Mouse (Mus musculus) heart, embryonic 14.5 days (tissue): ENCODE results near the gene Tmem210. TPM values are rescaled to one million over a fixed set of nuclear protein-coding genes. Genes with fewer than 3 reads are reported as not detected.

Source experiments
- ATAC-seq: fragments of 200-750 bp; cut with Nextera tagmentation; 2 replicates; pipeline ENCODE4 v1.8.0; 2017; ENCODE audit warnings: low read depth, moderate TSS enrichment; ENCODE audit not compliant: insufficient number of reproducible peaks, insufficient read depth, low FRiP score
- H3K27ac ChIP-seq, 2 experiments: fragments of 200-500 bp in 1 of 2; fragments of 300-500 bp in 1 of 2; sonication (generic) in 1 of 2; replicated peaks in 1 of 2; 2 replicates each; pipeline ENCODE4 v1.5.1; 2012 to 2014; ENCODE audit warnings: low read depth in 2 of 2, low read length in 2 of 2, control low read depth in 1 of 2, mild to moderate bottlenecking in 1 of 2, mixed read lengths in 1 of 2; ENCODE audit not compliant: control insufficient read depth in 1 of 2, insufficient read depth in 1 of 2
- H3K27me3 ChIP-seq: fragments of 300-500 bp; sonication (generic); 2 replicates; pipeline ENCODE4 v1.6.1; 2014; ENCODE audit warnings: mild to moderate bottlenecking, low read length, control low read depth; ENCODE audit not compliant: control insufficient read depth, insufficient read depth
- H3K36me3 ChIP-seq: fragments of 300-500 bp; sonication (generic); 2 replicates; pipeline ENCODE4 v1.6.1; 2014; ENCODE audit warnings: mild to moderate bottlenecking, control low read depth, low read length, mixed read lengths; ENCODE audit not compliant: control insufficient read depth, insufficient read depth
- H3K4me1 ChIP-seq, 2 experiments: fragments of 200-500 bp in 1 of 2; fragments of 300-500 bp in 1 of 2; sonication (generic) in 1 of 2; 2 replicates each; pipeline ENCODE4 v1.6.1; 2012 to 2014; ENCODE audit warnings: low read length in 2 of 2, control low read depth in 1 of 2, mixed read lengths in 1 of 2; ENCODE audit not compliant: control insufficient read depth in 2 of 2, insufficient read depth in 2 of 2
- H3K4me2 ChIP-seq: fragments of 300-500 bp; sonication (generic); 2 replicates; pipeline ENCODE4 v1.6.1; 2014; ENCODE audit warnings: mild to moderate bottlenecking, low read length
- H3K4me3 ChIP-seq, 2 experiments: fragments of 200-500 bp in 1 of 2; fragments of 300-500 bp in 1 of 2; sonication (generic) in 1 of 2; 2 replicates each; pipeline ENCODE4 v1.5.1; 2012 to 2014; ENCODE audit warnings: low read length in 2 of 2, mild to moderate bottlenecking in 2 of 2, control low read depth in 1 of 2, low read depth in 1 of 2, moderate library complexity in 1 of 2; ENCODE audit not compliant: control insufficient read depth in 1 of 2, insufficient read depth in 1 of 2
- H3K9ac ChIP-seq: fragments of 300-500 bp; sonication (generic); 2 replicates; pipeline ENCODE4 v1.6.1; 2014; ENCODE audit warnings: mild to moderate bottlenecking, low read length
- H3K9me3 ChIP-seq: fragments of 300-500 bp; sonication (generic); 2 replicates; pipeline ENCODE4 v1.6.1; 2016; ENCODE audit warnings: low read length, control low read depth; ENCODE audit not compliant: control insufficient read depth
- WGBS: fragments of 180-500 bp; shearing (Covaris S2); extraction: QIAGEN DNeasy Blood & Tissue Kit; methylation state at CpG from one replicate; pipeline ENCODE4 v1.1.7; 2014; 5-methylcytosine and 5-hydroxymethylcytosine counted together
- polyA plus RNA-seq: library from polyadenylated mRNA; unstranded; fragments of >200 nt; fragmentation: Nextera tagmentation; extraction: Ambion mirVana; gene quantifications from 2 replicates; pipeline ENCODE4 v1.2.1, GENCODE M21; 2014

The Tmem210 gene
- polyA plus RNA-seq, 1 experiment from 2014 or later, result not detected

DNA sequence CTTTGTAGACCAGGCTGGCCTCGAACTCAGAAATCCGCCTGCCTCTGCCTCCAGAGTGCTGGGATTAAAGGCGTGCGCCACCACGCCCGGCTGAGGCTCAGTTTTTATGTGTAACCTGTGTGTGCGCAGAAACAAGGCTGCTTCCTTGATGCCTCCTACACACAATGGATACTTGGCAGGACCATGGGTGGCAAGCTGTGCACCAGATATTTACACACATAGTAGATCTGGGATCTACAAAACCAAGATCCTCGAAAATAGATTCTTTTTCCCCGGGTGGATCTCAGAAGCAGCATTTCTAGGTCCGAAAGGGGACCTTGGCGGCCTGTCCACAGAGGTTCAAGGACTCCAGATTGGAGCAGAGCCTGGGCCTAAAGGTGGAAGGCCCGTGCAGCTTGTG lies 26.1 kb upstream of the Tmem210 start:
- H3K9ac ChIP-seq, result peak overlapping the region; percentile 60
- WGBS, result 42% methylated on average over 12 of the region's 12 CpGs

DNA sequence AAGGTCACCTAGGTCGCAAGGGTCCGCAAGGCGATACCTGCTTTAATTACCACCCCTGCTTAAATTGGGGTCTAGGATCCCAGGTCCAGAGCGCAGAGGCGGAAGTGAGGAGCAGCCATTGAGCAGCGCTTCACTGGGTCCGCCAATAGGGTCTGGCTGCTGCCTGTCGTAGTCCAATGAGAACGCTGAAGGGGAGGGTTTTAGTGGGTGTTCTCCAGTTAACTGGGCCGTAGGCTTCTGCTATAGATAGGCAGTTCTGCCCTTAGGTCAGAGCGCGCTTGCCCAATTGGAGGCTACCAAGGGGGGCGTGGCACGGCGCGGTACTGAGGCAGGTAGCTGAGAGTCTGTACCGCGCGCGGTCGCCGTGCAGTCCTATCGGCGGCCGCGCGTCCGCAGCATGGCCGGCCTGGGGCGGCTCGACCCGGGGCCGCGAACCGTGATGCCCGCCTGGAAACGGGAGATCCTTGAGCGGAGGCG lies 25.6 kb upstream of the Tmem210 start, which contains the start of gene Tprn:
Tprn (plus strand) TSS at position 328 of the 477 bp plus-strand sequence.
- Histone ChIP-seq H3K4me2 (peak within 1 kb of the TSS; percentile 97), H3K9ac (peak within 1 kb of the TSS; percentile 72), H3K4me3 (peak within 1 kb of the TSS; percentile 62 to 70), H3K4me1 (peaks cover 25 to 32% of the 10 kb centered on the region in 2 experiments), H3K27me3 (peaks cover 8% of the 10 kb centered on the region), H3K36me3 (no peaks in the 10 kb centered on the region), H3K9me3 (no peaks in the 10 kb centered on the region), H3K27ac (0 out of 4 replicates have a peak within 1 kb of the TSS, but pooled peaks of 1 of the 2 experiments have one; percentile 24)
- peak; percentile 96 for ATAC-seq
- under 1% methylated on average over 38 of the region's 39 CpGs for WGBS

More for the DNA sequence above, 26.1 kb upstream of the Tmem210 start:
- Histone ChIP-seq H3K4me1 (peaks cover 21 to 27% of the 10 kb centered on the region in 2 experiments), H3K4me3 (peak overlapping the region; percentile 38 to 70), H3K9me3 (no peaks in the 10 kb centered on the region), H3K27me3 (peaks cover 8% of the 10 kb centered on the region), H3K36me3 (no peaks in the 10 kb centered on the region), H3K27ac (0 out of 4 replicates have a peak overlapping the region, but pooled peaks of 1 of the 2 experiments have one; percentile 24), H3K4me2 (peak overlapping the region; percentile 97)
- no peak; the same call in 1 of the 2 replicates for ATAC-seq

DNA sequence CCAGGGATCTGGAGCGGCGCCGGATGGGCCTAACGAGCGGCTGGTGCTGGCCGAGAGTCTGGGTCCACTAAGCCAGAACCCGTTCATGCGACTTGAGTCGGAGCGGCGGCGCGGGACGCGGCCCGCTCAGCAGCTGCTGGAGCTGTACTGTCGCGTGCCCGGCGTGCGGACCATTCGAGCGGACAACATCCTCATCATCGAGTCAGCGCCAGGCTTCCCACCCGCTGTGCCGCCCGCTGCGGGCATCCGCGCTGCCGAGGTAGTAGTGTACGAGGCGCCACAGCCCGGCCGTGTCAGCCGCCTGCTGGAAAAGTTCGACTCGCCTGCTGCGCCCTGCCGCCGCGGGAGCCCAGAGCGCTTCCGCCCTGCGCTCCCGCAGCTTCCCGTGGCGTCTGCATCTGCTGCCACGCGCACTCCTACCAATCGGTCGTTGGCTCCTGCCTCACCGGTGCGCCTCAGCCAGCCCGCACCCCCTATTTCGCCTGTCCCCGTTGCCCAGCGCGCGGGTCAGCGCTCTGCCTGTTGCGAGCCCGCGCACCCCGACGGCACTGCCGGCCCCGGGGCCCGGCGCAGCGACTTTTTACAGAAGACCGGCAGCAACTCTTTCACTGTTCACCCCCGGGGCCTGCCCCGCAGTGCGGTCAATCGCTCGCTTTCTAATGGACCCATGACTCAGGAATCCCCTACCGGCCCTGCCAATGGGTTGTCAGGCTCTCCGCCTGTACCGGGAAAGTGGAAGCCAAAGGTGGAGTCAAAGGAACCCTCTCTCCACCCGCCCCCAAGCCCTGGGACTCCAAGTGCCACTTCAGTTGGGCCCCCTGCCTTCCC lies 24.9 kb upstream of the Tmem210 start:
- 0 out of 2 replicates have a peak, but pooled peaks have one; percentile 10 for ATAC-seq
- H3K27ac ChIP-seq, result no peak overlapping the region
- H3K27me3 ChIP-seq, result peaks cover 8% of the 10 kb centered on the region
- H3K4me1 ChIP-seq, result peaks cover 26 to 33% of the 10 kb centered on the region in 2 experiments
- H3K36me3 ChIP-seq, result 0 out of 2 replicates have a peak, but pooled peaks cover under 1% of the 10 kb centered on the region
- under 1% methylated on average over 82 of the region's 82 CpGs for WGBS
- no peaks in the 10 kb centered on the region for H3K9me3 ChIP-seq
- peak overlapping the region; percentile 62 to 70 for H3K4me3 ChIP-seq
- peak overlapping the region; percentile 97 for H3K4me2 ChIP-seq
- peak overlapping the region; percentile 72 for H3K9ac ChIP-seq

DNA sequence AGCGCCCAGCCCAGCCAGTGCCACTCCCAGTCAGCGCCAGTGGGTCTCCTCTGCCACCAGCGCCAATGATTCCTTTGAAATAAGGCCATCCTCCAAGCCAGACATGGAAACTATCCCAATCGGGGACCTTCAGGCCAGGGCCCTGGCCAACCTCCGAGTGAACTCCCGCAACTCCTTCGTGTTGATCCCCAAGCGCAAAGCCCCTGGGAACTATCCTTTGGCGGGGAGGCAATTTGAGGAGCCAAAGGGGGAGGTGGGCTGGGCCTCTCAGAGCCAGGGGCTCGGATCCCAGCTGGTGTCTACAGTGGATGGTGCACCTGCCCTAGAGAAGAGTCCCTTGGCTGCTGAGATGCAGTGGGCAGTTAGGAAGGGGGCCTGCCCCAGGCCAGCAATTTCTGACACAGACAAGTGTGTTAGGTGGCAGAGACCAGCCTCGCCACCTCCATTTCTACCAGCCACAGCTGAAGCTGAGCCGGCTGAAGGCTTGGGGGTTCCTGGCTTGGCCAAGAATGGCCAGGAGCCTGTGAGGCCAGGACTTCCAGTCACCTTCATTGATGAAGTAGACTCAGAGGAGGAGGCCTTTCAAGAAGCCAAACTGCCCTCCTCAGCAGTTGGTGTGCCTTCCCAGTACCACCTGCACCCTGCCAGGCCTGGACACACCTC lies 24.2 kb upstream of the Tmem210 start:
- Histone ChIP-seq H3K4me2 (peak overlapping the region; percentile 97), H3K9me3 (no peaks in the 10 kb centered on the region), H3K4me3 (peak overlapping the region; percentile 62 to 70), H3K27ac (no peak overlapping the region), H3K9ac (peak overlapping the region; percentile 72), H3K4me1 (peaks cover 26 to 33% of the 10 kb centered on the region in 2 experiments), H3K27me3 (peaks cover 8% of the 10 kb centered on the region), H3K36me3 (peaks cover 8% of the 10 kb centered on the region; the same call in 1 of the 2 replicates)
- no peak for ATAC-seq
- WGBS, result 24% methylated on average over 12 of the region's 12 CpGs

DNA sequence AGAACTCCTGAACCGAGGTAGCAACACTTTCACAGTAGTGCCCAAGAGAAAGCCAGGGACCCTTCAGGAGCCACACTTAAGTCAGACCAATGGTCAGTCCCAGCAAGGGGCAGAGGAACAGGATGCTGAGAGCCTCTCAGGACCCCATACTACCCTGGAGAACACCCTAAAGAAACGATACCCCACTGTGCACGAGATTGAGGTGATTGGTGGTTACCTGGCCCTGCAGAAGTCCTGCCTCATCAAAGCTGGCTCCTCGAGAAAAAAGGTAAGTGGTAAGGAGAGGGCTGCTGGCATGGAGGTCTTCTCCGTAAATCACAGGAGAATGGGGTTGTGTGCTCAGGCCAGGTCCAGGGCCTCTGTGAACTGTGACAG lies 23.7 kb upstream of the Tmem210 start:
- Histone ChIP-seq H3K9ac (no peak overlapping the region), H3K27ac (no peak overlapping the region), H3K36me3 (peaks cover 13% of the 10 kb centered on the region), H3K9me3 (no peaks in the 10 kb centered on the region), H3K27me3 (peaks cover 8% of the 10 kb centered on the region), H3K4me1 (peaks cover 26 to 33% of the 10 kb centered on the region in 2 experiments), H3K4me3 (no peak overlapping the region), H3K4me2 (peak overlapping the region; percentile 97; the same call in 1 of the 2 replicates)
- ATAC-seq, result no peak
- WGBS, result 66% methylated on average over 5 of the region's 5 CpGs

DNA sequence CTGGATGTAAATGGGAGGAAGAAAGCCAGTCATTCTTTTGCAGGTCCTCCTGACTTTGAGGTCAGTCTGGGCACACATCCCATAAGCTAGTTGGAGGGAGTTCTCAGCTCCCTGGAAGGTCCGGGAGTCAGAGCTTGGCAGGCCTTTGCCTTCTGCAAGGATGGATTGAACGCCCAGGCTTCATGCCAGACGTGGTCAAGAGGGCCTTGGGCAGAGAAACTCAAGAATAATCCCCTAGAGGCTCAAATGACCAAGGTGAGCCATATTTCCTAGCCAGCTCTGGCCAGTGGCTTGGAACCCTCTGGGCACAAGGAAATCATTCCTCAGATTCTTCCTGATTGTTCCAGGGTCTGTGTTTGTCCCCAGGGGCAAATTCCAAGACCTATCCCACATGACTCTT lies 23.1 kb upstream of the Tmem210 start:
- no peak for ATAC-seq
- Histone ChIP-seq H3K27me3 (peaks cover 8% of the 10 kb centered on the region), H3K4me1 (peaks cover 26 to 33% of the 10 kb centered on the region in 2 experiments), H3K27ac (no peak overlapping the region), H3K9me3 (no peaks in the 10 kb centered on the region), H3K36me3 (peaks cover 19% of the 10 kb centered on the region), H3K9ac (no peak overlapping the region), H3K4me2 (no peak overlapping the region), H3K4me3 (no peak overlapping the region)
- WGBS, result 72% methylated on average over 3 of the region's 3 CpGs

DNA sequence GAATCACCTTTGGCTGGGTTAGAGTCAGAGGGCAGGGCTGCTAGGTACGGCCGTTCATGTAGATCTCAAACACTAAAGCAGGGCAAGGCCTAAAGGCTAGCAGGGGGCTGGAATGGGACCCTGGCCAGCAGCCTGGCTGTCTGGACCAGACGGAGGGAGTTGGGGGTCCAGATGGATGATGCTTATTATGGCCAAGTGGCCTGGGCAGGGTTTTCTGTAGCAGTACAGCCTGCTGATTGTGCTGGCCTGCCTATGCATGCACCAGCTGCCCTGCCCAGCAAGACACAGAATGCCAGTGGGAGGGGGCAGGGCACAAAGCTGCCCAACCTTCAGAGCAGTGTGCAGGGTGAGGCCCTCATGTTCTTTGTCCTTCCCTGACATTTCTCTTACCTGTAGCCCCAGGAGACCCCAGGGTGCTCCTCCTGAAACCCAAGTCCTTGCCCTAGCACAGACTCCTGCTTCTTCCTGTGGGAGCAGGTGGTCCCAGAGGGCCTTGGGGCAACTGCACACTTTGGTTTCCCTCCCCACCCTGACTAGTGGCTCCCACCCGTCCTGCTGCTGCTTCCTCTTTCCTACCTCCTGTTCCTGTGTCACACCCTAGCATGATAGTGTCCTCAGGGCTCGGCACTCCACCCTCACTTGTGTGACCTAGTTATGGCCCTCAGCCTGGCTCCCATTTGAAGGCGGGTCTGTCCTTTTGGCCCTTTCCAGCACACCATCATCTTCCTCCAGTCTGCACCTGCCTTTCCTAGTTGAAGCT lies 21.9 kb upstream of the Tmem210 start:
- Histone ChIP-seq H3K36me3 (peaks cover 30% of the 10 kb centered on the region), H3K9ac (peak overlapping the region; percentile 2), H3K4me2 (peak overlapping the region; percentile 31), H3K4me1 (peaks cover 27 to 39% of the 10 kb centered on the region in 2 experiments), H3K9me3 (no peaks in the 10 kb centered on the region), H3K4me3 (no peak overlapping the region), H3K27me3 (peaks cover 8% of the 10 kb centered on the region), H3K27ac (no peak overlapping the region)
- ATAC-seq, result no peak
- 50% methylated on average over 6 of the region's 6 CpGs for WGBS
